Mouse (Mus musculus) forebrain, postnatal 0 days (tissue): ENCODE measurements around the gene Tspan11. TPM values are rescaled to one million over a fixed set of nuclear protein-coding genes. Genes with fewer than 3 reads are reported as not detected.

ENCODE experiments used
- ATAC-seq: fragments of 200-750 bp; cut with Nextera tagmentation; 2 replicates; pipeline ENCODE4 v1.8.0; 2017; ENCODE audit warnings: mild to moderate bottlenecking, moderate library complexity
- DNase-seq: peaks from one replicate; pipeline ENCODE4 v3.0.0-alpha.2; 2015
- H3K27ac ChIP-seq: fragments of 300-500 bp; sonication (generic); 2 replicates; pipeline ENCODE4 v1.5.1; 2014; ENCODE audit warnings: low read depth, mild to moderate bottlenecking, antibody characterized with exemption, low read length, moderate library complexity, mixed read lengths
- H3K27me3 ChIP-seq: fragments of 300-500 bp; sonication (generic); 2 replicates; pipeline ENCODE4 v1.6.1; 2014; ENCODE audit warnings: mild to moderate bottlenecking, low read length, mixed read lengths; ENCODE audit not compliant: insufficient read depth
- H3K36me3 ChIP-seq: fragments of 300-500 bp; sonication (generic); 2 replicates; pipeline ENCODE4 v1.6.1; 2014; ENCODE audit warnings: mild to moderate bottlenecking, moderate library complexity; ENCODE audit not compliant: insufficient read depth
- H3K4me1 ChIP-seq: fragments of 300-500 bp; sonication (generic); 2 replicates; pipeline ENCODE4 v1.6.1; 2014; ENCODE audit warnings: antibody characterized with exemption; ENCODE audit not compliant: insufficient read depth
- H3K4me2 ChIP-seq: fragments of 300-500 bp; sonication (generic); 2 replicates; pipeline ENCODE4 v1.6.1; 2014; ENCODE audit warnings: low read depth, mild to moderate bottlenecking, moderate library complexity
- H3K4me3 ChIP-seq: fragments of 300-500 bp; sonication (generic); 2 replicates; pipeline ENCODE4 v1.5.1; 2014; ENCODE audit warnings: low read depth, low read length, mixed read lengths
- H3K9ac ChIP-seq: fragments of 300-500 bp; sonication (generic); 2 replicates; pipeline ENCODE4 v1.6.1; 2014; ENCODE audit warnings: mild to moderate bottlenecking
- H3K9me3 ChIP-seq: fragments of 300-500 bp; sonication (generic); 2 replicates; pipeline ENCODE4 v1.6.1; 2016; ENCODE audit warnings: low read length
- CTCF ChIP-seq: sonication (generic); IDR thresholded peaks from 2 replicates; pipeline ENCODE4 v1.5.1; 2016; ENCODE audit warnings: antibody characterized with exemption, control low read depth, low read depth
- WGBS: fragments of 180-500 bp; shearing (Covaris S2); extraction: QIAGEN DNeasy Blood & Tissue Kit; methylation state at CpG from one replicate; pipeline ENCODE4 v1.1.7; 2014; 5-methylcytosine and 5-hydroxymethylcytosine counted together
- polyA plus RNA-seq: library from polyadenylated mRNA; unstranded; fragments of >200 nt; fragmentation: Nextera tagmentation; extraction: Ambion mirVana; gene quantifications from 2 replicates; pipeline ENCODE4 v1.2.1, GENCODE M21; 2015
- total RNA-seq: library from RNA; depleted of rRNA; stranded (reverse); fragments of >200 nt; gene quantifications from 2 replicates; pipeline ENCODE4 v1.2.3, GENCODE M21; 2014

Gene Tspan11
- total and polyA plus RNA-seq, 2 experiments from 2014 or later, result 6.4 to 6.8 TPM

DNA sequence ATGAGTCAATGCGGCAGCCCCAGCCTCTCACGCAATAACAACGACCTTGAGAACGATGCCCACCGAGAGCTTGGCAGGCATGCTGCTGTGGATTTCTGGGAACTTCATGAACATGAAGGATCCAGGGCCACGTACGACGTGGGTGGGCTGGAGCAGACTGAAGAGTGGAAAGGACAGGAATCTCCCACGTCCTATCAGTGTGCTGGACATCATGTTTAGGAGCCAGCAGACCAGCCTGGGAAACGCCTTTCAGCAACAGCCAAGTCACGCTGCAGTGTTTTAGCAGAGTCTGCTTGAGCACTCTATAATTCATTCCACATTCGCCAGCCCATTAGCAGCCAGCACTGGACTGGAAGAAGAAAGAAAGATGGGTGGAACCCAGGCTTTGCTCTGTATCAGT is 10.4 kb upstream of the Tspan11 start:
- no peak overlapping the region for H3K4me3 ChIP-seq
- ATAC-seq (peak; percentile 34; the same call in 1 of the 2 replicates), DNase-seq (no peak)
- peaks cover 5% of the 10 kb centered on the region; the same call in 1 of the 2 replicates for H3K9me3 ChIP-seq
- H3K4me2 ChIP-seq, result no peak overlapping the region
- H3K27ac ChIP-seq, result no peak overlapping the region
- no peak for TF ChIP-seq CTCF
- H3K9ac ChIP-seq, result no peak overlapping the region
- H3K27me3 ChIP-seq, result no peaks in the 10 kb centered on the region
- WGBS, result 63% methylated on average over 12 of the region's 12 CpGs
- no peaks in the 10 kb centered on the region for H3K36me3 ChIP-seq
- no peaks in the 10 kb centered on the region for H3K4me1 ChIP-seq

DNA sequence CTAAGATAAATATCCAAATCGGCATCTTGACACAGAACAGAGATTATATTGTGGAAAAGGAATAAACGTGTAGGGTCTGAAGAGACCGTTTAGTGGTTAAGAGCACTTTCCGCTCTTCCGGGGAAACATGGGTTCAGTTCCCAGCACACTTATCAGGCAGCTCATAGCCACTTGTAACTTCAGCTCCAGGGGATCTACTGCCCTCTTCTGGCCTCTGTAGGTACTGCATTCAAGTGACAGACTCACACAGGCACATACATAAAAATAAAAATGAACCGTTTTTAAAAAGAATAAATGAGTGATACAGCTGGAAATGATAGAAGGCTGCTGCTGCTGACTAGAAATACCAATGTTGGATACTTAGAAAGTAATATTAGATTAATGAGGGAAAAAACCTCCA is 7.9 kb upstream of the Tspan11 start:
- Histone ChIP-seq H3K27me3 (no peaks in the 10 kb centered on the region), H3K4me3 (no peak overlapping the region), H3K4me1 (no peaks in the 10 kb centered on the region), H3K4me2 (no peak overlapping the region), H3K27ac (no peak overlapping the region), H3K9me3 (peaks cover 5% of the 10 kb centered on the region; the same call in 1 of the 2 replicates), H3K9ac (no peak overlapping the region), H3K36me3 (no peaks in the 10 kb centered on the region)
- 92% methylated on average over 6 of the region's 6 CpGs for WGBS
- ATAC-seq (no peak), DNase-seq (no peak)
- TF ChIP-seq CTCF, result peak; percentile 59

DNA sequence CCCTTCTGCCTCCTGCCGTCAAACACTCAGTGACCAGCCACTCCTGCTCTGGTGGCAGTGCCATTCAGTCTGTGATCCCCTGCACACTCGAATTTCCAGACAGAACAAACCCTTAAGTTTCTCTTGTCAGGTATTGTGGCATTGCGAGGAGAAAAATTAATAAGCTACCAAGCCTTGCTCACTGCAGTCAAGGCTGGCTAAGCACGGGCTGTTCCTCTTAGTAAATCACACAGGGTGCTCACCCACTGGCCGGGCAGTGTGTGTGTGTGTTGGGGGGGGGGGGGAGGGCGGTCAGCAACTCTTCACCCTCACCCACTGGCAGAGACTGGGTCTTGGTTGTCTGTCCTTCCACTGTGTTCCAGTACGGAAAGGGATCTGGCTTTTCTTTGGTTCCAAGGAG is 473 bp upstream of the Tspan11 start:
- H3K36me3 ChIP-seq, result no peaks in the 10 kb centered on the region
- peaks cover 11% of the 10 kb centered on the region; the same call in 1 of the 2 replicates for H3K4me1 ChIP-seq
- H3K9ac ChIP-seq, result peak overlapping the region; percentile 78; the same call in 1 of the 2 replicates
- H3K27ac ChIP-seq, result 0 out of 2 replicates have a peak overlapping the region, but pooled peaks have one; percentile 82
- WGBS, result 12% methylated on average over 7 of the region's 7 CpGs
- no peak for TF ChIP-seq CTCF
- H3K4me3 ChIP-seq, result peak overlapping the region; percentile 52
- peak overlapping the region; percentile 90 for H3K4me2 ChIP-seq
- DNase-seq (no peak), ATAC-seq (no peak)
- no peaks in the 10 kb centered on the region for H3K9me3 ChIP-seq
- no peaks in the 10 kb centered on the region for H3K27me3 ChIP-seq

DNA sequence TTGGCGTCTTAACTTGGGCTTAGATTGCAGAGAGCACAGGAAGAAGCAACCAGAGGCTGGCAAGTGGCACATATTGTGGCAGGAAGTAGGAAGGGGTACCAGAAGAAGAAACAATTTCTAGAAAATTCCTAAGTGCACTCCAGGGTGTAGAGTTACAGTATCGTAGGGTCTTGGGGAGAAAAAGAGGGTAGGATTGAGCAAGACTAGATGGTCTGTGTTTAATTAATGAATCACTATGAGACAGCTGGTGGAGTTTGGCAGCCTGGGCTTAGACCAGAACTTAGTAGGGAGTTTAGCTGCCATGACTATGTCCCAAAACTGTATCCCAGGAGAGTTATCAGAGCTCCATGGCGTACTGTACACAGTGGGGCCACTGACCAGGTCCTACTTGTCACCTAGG is 1.2 kb downstream of the Tspan11 start:
- H3K27me3 ChIP-seq, result no peaks in the 10 kb centered on the region
- no peaks in the 10 kb centered on the region for H3K9me3 ChIP-seq
- DNase-seq (no peak), ATAC-seq (no peak)
- no peak overlapping the region for H3K9ac ChIP-seq
- H3K4me2 ChIP-seq, result peak overlapping the region; percentile 90
- H3K4me1 ChIP-seq, result peaks cover 11% of the 10 kb centered on the region; the same call in 1 of the 2 replicates
- H3K4me3 ChIP-seq, result no peak overlapping the region
- 57% methylated on average over 3 of the region's 3 CpGs for WGBS
- TF ChIP-seq CTCF, result no peak
- no peaks in the 10 kb centered on the region for H3K36me3 ChIP-seq
- peak overlapping the region; percentile 82; the same call in 1 of the 2 replicates for H3K27ac ChIP-seq

DNA sequence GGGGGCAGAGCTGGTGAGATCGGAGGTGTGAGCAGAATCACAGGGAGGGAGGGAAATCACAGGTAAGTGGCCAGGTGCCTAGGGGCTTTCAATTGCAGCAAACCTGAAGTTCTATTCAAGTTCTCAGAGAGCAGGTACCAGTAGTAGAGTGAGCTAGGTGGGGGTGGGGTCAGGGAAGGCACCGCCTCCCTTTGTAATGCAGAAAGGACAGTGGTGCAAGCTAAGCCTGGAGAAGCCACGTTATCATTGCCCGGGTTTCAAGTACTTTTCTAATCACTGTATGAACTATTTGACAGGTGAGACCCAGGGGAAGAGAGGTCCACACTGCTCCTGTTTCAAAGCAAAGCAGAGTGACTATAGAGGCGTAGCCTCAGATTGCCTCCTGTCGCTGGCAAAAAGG is 6.2 kb downstream of the Tspan11 start:
- Histone ChIP-seq H3K27ac (no peak overlapping the region), H3K4me2 (no peak overlapping the region), H3K4me3 (no peak overlapping the region), H3K9ac (no peak overlapping the region), H3K4me1 (peaks cover 4% of the 10 kb centered on the region; the same call in 1 of the 2 replicates), H3K36me3 (no peaks in the 10 kb centered on the region), H3K9me3 (0 out of 2 replicates have a peak, but pooled peaks cover 3% of the 10 kb centered on the region), H3K27me3 (no peaks in the 10 kb centered on the region)
- 56% methylated on average over 6 of the region's 6 CpGs for WGBS
- TF ChIP-seq CTCF, result no peak
- DNase-seq (no peak), ATAC-seq (no peak)

DNA sequence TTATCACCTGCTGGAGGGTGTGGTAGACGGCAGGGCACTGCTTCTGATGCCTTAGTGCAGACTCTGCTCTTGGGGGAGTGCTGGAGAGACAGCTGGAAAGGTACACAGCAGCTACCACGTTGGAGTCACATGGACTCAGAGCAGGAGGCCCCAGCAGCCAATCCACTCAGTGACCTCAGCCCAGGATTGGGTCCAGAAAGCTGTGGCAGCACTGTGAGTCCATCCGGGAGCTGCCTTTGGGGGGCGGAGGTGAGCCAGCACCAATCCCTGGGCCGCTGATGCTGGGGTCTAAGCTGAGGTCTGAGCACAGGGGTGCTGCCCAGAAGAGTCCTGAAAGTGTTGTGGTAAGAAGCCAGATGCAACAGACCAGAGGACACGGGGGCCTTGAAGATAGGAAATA is 7.6 kb downstream of the Tspan11 start:
- Histone ChIP-seq H3K9ac (no peak overlapping the region), H3K4me1 (no peaks in the 10 kb centered on the region), H3K27ac (no peak overlapping the region), H3K4me2 (no peak overlapping the region), H3K27me3 (no peaks in the 10 kb centered on the region), H3K9me3 (0 out of 2 replicates have a peak, but pooled peaks cover 3% of the 10 kb centered on the region), H3K36me3 (no peaks in the 10 kb centered on the region), H3K4me3 (no peak overlapping the region)
- DNase-seq (no peak), ATAC-seq (no peak; the same call in 1 of the 2 replicates)
- WGBS, result 37% methylated on average over 6 of the region's 6 CpGs
- no peak for TF ChIP-seq CTCF

DNA sequence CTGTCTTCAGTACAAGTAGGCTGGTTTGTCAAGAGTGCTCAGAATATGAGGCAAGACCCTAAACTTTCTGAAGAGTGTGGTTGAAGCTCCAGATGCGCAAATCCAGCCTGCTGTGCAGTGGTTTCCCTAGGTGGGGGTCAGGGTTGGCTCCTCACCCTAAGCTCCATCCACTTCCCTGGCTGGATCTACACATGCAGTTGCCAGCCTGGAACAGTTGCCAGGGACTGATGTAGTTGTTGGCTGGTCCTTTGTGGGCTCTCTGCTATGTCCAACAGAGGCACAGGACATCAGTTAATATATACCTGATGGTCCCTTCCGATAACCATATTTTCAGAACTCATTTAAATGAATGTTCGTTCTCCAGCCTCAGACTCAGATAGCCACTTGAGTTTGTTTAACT is 9.0 kb downstream of the Tspan11 start:
- Histone ChIP-seq H3K4me3 (no peak overlapping the region), H3K4me1 (no peaks in the 10 kb centered on the region), H3K36me3 (no peaks in the 10 kb centered on the region), H3K4me2 (no peak overlapping the region), H3K9me3 (0 out of 2 replicates have a peak, but pooled peaks cover 3% of the 10 kb centered on the region), H3K27me3 (no peaks in the 10 kb centered on the region), H3K27ac (no peak overlapping the region), H3K9ac (no peak overlapping the region)
- no peak for ATAC-seq
- no peak for DNase-seq
- TF ChIP-seq CTCF, result no peak
- 84% methylated on average over 3 of the region's 3 CpGs for WGBS
